Mouse (Mus musculus) embryonic facial prominence, embryonic 13.5 days (tissue): Measurements from ENCODE around the gene Gm5269. TPM values are rescaled to one million over a fixed set of nuclear protein-coding genes. Genes with fewer than 3 reads are reported as not detected.

Experiments
- ATAC-seq: fragments of 200-750 bp; cut with Nextera tagmentation; 2 replicates; pipeline ENCODE4 v1.8.0; 2017; ENCODE audit warnings: low read depth; ENCODE audit not compliant: insufficient number of reproducible peaks, insufficient read depth, low FRiP score, low TSS enrichment
- H3K27ac ChIP-seq: fragments of 300-500 bp; sonication (generic); 2 replicates; pipeline ENCODE4 v1.5.1; 2015; ENCODE audit warnings: moderate library complexity, mild to moderate bottlenecking, inconsistent platforms
- H3K27me3 ChIP-seq: fragments of 300-500 bp; sonication (generic); 2 replicates; pipeline ENCODE4 v1.6.1; 2015; ENCODE audit warnings: mild to moderate bottlenecking, inconsistent platforms
- H3K36me3 ChIP-seq: fragments of 300-500 bp; sonication (generic); 2 replicates; pipeline ENCODE4 v1.6.1; 2015; ENCODE audit warnings: mild to moderate bottlenecking, inconsistent platforms
- H3K4me1 ChIP-seq: fragments of 300-500 bp; sonication (generic); 2 replicates; pipeline ENCODE4 v1.6.1; 2015; ENCODE audit warnings: inconsistent platforms
- H3K4me2 ChIP-seq: fragments of 300-500 bp; sonication (generic); 2 replicates; pipeline ENCODE4 v1.6.1; 2015; ENCODE audit warnings: moderate library complexity, mild to moderate bottlenecking, inconsistent platforms
- H3K4me3 ChIP-seq: fragments of 300-500 bp; sonication (generic); 2 replicates; pipeline ENCODE4 v1.5.1; 2015; ENCODE audit warnings: mild to moderate bottlenecking, inconsistent platforms
- H3K9ac ChIP-seq: fragments of 300-500 bp; sonication (generic); 2 replicates; pipeline ENCODE4 v1.6.1; 2015; ENCODE audit warnings: mild to moderate bottlenecking, inconsistent platforms
- H3K9me3 ChIP-seq: fragments of 300-500 bp; sonication (generic); 2 replicates; pipeline ENCODE4 v1.6.1; 2016; ENCODE audit warnings: inconsistent platforms
- WGBS: fragments of 180-500 bp; shearing (Covaris S2); methylation state at CpG from one replicate; pipeline ENCODE4 v1.1.7; 2015; ENCODE audit warnings: mixed read lengths; 5-methylcytosine and 5-hydroxymethylcytosine counted together
- polyA plus RNA-seq: library from polyadenylated mRNA; unstranded; fragments of >200 nt; fragmentation: Nextera tagmentation; extraction: Ambion mirVana; gene quantifications from 2 replicates; pipeline ENCODE4 v1.2.1, GENCODE M21; 2015

The Gm5269 gene
- not detected in 2 replicates for polyA plus RNA-seq

GRCm38 (mm10) chr1:45890173-45890572 lies at the start of gene Gm5269:
Gene Gm5269 (minus strand): TSS chr1:45890273.
- ATAC-seq: no peak
- no peaks in the 10 kb centered on the region for H3K4me1 ChIP-seq
- no peaks in the 10 kb centered on the region for H3K9me3 ChIP-seq
- no peaks in the 10 kb centered on the region for H3K27me3 ChIP-seq
- no peak within 1 kb of the TSS for H3K4me3 ChIP-seq
- H3K4me2 ChIP-seq: no peak within 1 kb of the TSS
- no peaks in the 10 kb centered on the region for H3K36me3 ChIP-seq
- H3K9ac ChIP-seq: no peak within 1 kb of the TSS
- H3K27ac ChIP-seq: peak within 1 kb of the TSS; percentile 23; the same call in 1 of the 2 replicates

GRCm38 (mm10) chr1:45931127-45931526 lies 41.1 kb upstream of the Gm5269 start:
- Histone ChIP-seq H3K4me2 (no peak overlapping the region), H3K4me3 (no peak overlapping the region), H3K36me3 (no peaks in the 10 kb centered on the region), H3K27ac (no peak overlapping the region), H3K4me1 (peaks cover 1% of the 10 kb centered on the region), H3K9ac (no peak overlapping the region), H3K9me3 (no peaks in the 10 kb centered on the region), H3K27me3 (peaks cover 12% of the 10 kb centered on the region)
- no peak for ATAC-seq

GRCm38 (mm10) chr1:45926911-45927310 lies 36.8 kb upstream of the Gm5269 start:
- no peaks in the 10 kb centered on the region for H3K36me3 ChIP-seq
- no peaks in the 10 kb centered on the region for H3K9me3 ChIP-seq
- H3K9ac ChIP-seq: no peak overlapping the region
- peaks cover 21% of the 10 kb centered on the region for H3K27me3 ChIP-seq
- H3K4me3 ChIP-seq: no peak overlapping the region
- H3K4me2 ChIP-seq: no peak overlapping the region
- 42% methylated on average over 3 of the region's 3 CpGs for WGBS
- H3K27ac ChIP-seq: no peak overlapping the region
- no peak for ATAC-seq
- peaks cover 5% of the 10 kb centered on the region for H3K4me1 ChIP-seq

GRCm38 (mm10) chr1:45926393-45926763 lies 36.3 kb upstream of the Gm5269 start, which contains the start of gene Slc40a1:
Gene Slc40a1 (minus strand): TSS chr1:45926523.
- H3K27ac ChIP-seq: peak within 1 kb of the TSS; percentile 11; the same call in 1 of the 2 replicates
- H3K36me3 ChIP-seq: no peaks in the 10 kb centered on the region
- 19% methylated on average over 9 of the region's 9 CpGs for WGBS
- H3K4me3 ChIP-seq: peak within 1 kb of the TSS; percentile 70
- peaks cover 5% of the 10 kb centered on the region for H3K4me1 ChIP-seq
- H3K4me2 ChIP-seq: peak within 1 kb of the TSS; percentile 94
- no peaks in the 10 kb centered on the region for H3K9me3 ChIP-seq
- H3K9ac ChIP-seq: peak within 1 kb of the TSS; percentile 73
- ATAC-seq: no peak
- H3K27me3 ChIP-seq: peaks cover 21% of the 10 kb centered on the region

GRCm38 (mm10) chr1:45925500-45926392 lies 35.7 kb upstream of the Gm5269 start:
- H3K27ac ChIP-seq: peak overlapping the region; percentile 11; the same call in 1 of the 2 replicates
- H3K9ac ChIP-seq: peak overlapping the region; percentile 73
- H3K4me3 ChIP-seq: peak overlapping the region; percentile 70
- ATAC-seq: peak; percentile 86
- H3K36me3 ChIP-seq: no peaks in the 10 kb centered on the region
- H3K4me2 ChIP-seq: peak overlapping the region; percentile 94
- peaks cover 21% of the 10 kb centered on the region for H3K27me3 ChIP-seq
- WGBS: under 1% methylated on average over 53 of the region's 53 CpGs
- H3K4me1 ChIP-seq: peaks cover 5% of the 10 kb centered on the region
- H3K9me3 ChIP-seq: no peaks in the 10 kb centered on the region

GRCm38 (mm10) chr1:45925131-45925499 lies 35.0 kb upstream of the Gm5269 start:
- no peaks in the 10 kb centered on the region for H3K9me3 ChIP-seq
- ATAC-seq: no peak
- no peak overlapping the region for H3K27ac ChIP-seq
- WGBS: 9% methylated on average over 7 of the region's 7 CpGs
- peak overlapping the region; percentile 70 for H3K4me3 ChIP-seq
- H3K4me1 ChIP-seq: peaks cover 5% of the 10 kb centered on the region
- peaks cover 21% of the 10 kb centered on the region for H3K27me3 ChIP-seq
- H3K36me3 ChIP-seq: no peaks in the 10 kb centered on the region
- peak overlapping the region; percentile 94 for H3K4me2 ChIP-seq
- peak overlapping the region; percentile 73 for H3K9ac ChIP-seq

- H3K27me3 ChIP-seq: peaks cover 21% of the 10 kb centered on the region
- no peak for ATAC-seq
- no peak overlapping the region for H3K9ac ChIP-seq
- H3K9me3 ChIP-seq: no peaks in the 10 kb centered on the region
- WGBS: 69% methylated on average over 7 of the region's 7 CpGs
- peak overlapping the region; percentile 94 for H3K4me2 ChIP-seq
- no peak overlapping the region for H3K27ac ChIP-seq
- peak overlapping the region; percentile 70; the same call in 1 of the 2 replicates for H3K4me3 ChIP-seq
- H3K4me1 ChIP-seq: peaks cover 5% of the 10 kb centered on the region
- no peaks in the 10 kb centered on the region for H3K36me3 ChIP-seq
Observed at GRCm38 (mm10) chr1:45924516-45924915, 34.4 kb upstream of the Gm5269 start.

- Histone ChIP-seq H3K9me3 (no peaks in the 10 kb centered on the region), H3K4me1 (peaks cover 5% of the 10 kb centered on the region), H3K27ac (no peak overlapping the region), H3K27me3 (peaks cover 21% of the 10 kb centered on the region), H3K9ac (no peak overlapping the region), H3K4me2 (no peak overlapping the region), H3K36me3 (no peaks in the 10 kb centered on the region), H3K4me3 (no peak overlapping the region)
- ATAC-seq: no peak
- 67% methylated on average over 4 of the region's 4 CpGs for WGBS
Observed at GRCm38 (mm10) chr1:45923306-45923705, 33.2 kb upstream of the Gm5269 start.

- no peaks in the 10 kb centered on the region for H3K9me3 ChIP-seq
- no peaks in the 10 kb centered on the region for H3K36me3 ChIP-seq
- no peak for ATAC-seq
- WGBS: 86% methylated on average over 3 of the region's 3 CpGs
- peaks cover 5% of the 10 kb centered on the region; the same call in 1 of the 2 replicates for H3K27me3 ChIP-seq
- H3K4me3 ChIP-seq: no peak overlapping the region
- no peak overlapping the region for H3K9ac ChIP-seq
- no peaks in the 10 kb centered on the region for H3K4me1 ChIP-seq
- no peak overlapping the region for H3K4me2 ChIP-seq
- no peak overlapping the region for H3K27ac ChIP-seq
Observed at GRCm38 (mm10) chr1:45920703-45921102, 30.6 kb upstream of the Gm5269 start.

GRCm38 (mm10) chr1:45919752-45920151 lies 29.7 kb upstream of the Gm5269 start:
- Histone ChIP-seq H3K36me3 (no peaks in the 10 kb centered on the region), H3K27ac (no peak overlapping the region), H3K27me3 (0 out of 2 replicates have a peak, but pooled peaks cover 3% of the 10 kb centered on the region), H3K9me3 (no peaks in the 10 kb centered on the region), H3K4me1 (no peaks in the 10 kb centered on the region), H3K4me2 (no peak overlapping the region), H3K4me3 (no peak overlapping the region), H3K9ac (no peak overlapping the region)
- ATAC-seq: no peak
- WGBS: 96% methylated on average over 1 of the region's 1 CpGs

GRCm38 (mm10) chr1:45917136-45917803 lies 27.2 kb upstream of the Gm5269 start:
- 80% methylated on average over 4 of the region's 4 CpGs for WGBS
- no peak overlapping the region for H3K4me2 ChIP-seq
- no peak overlapping the region for H3K9ac ChIP-seq
- no peak for ATAC-seq
- no peak overlapping the region for H3K27ac ChIP-seq
- H3K27me3 ChIP-seq: no peaks in the 10 kb centered on the region
- no peaks in the 10 kb centered on the region for H3K9me3 ChIP-seq
- H3K4me1 ChIP-seq: no peaks in the 10 kb centered on the region
- no peaks in the 10 kb centered on the region for H3K36me3 ChIP-seq
- no peak overlapping the region for H3K4me3 ChIP-seq

GRCm38 (mm10) chr1:45916174-45916573 lies 26.1 kb upstream of the Gm5269 start:
- Histone ChIP-seq H3K4me3 (no peak overlapping the region), H3K9ac (no peak overlapping the region), H3K27ac (no peak overlapping the region), H3K27me3 (no peaks in the 10 kb centered on the region), H3K36me3 (no peaks in the 10 kb centered on the region), H3K9me3 (no peaks in the 10 kb centered on the region), H3K4me1 (no peaks in the 10 kb centered on the region), H3K4me2 (no peak overlapping the region)
- ATAC-seq: no peak
- 72% methylated on average over 3 of the region's 3 CpGs for WGBS
